Mouse (Mus musculus) lung, embryonic 16.5 days (tissue): Measurements from ENCODE around the gene Cd101. TPM values are rescaled to one million over a fixed set of nuclear protein-coding genes. Genes with fewer than 3 reads are reported as not detected.
A peak's percentile ranks its signal among the peaks of the same experiment; 100 is the strongest.

ENCODE experiments used
- ATAC-seq: fragments of 200-750 bp; cut with Nextera tagmentation; 2 replicates; pipeline ENCODE4 v1.8.0; 2017; ENCODE audit warnings: low read depth, mild to moderate bottlenecking, moderate library complexity
- H3K27ac ChIP-seq: fragments of 300-500 bp; sonication (generic); 2 replicates; pipeline ENCODE4 v1.5.1; 2014; ENCODE audit warnings: mild to moderate bottlenecking, control low read depth, low read length
- H3K27me3 ChIP-seq: fragments of 300-500 bp; sonication (generic); 2 replicates; pipeline ENCODE4 v1.6.1; 2014; ENCODE audit warnings: low read depth, low read length, mixed read lengths; ENCODE audit not compliant: control insufficient read depth, insufficient read depth
- H3K36me3 ChIP-seq: fragments of 300-500 bp; sonication (generic); 2 replicates; pipeline ENCODE4 v1.6.1; 2014; ENCODE audit warnings: low read length; ENCODE audit not compliant: control insufficient read depth, insufficient read depth
- H3K4me1 ChIP-seq: fragments of 300-500 bp; sonication (generic); replicated peaks from 2 replicates; pipeline ENCODE4 v1.6.1; 2014; ENCODE audit warnings: low read length, mixed read lengths; ENCODE audit not compliant: control insufficient read depth, insufficient read depth
- H3K4me2 ChIP-seq: fragments of 300-500 bp; sonication (generic); 2 replicates; pipeline ENCODE4 v1.6.1; 2014; ENCODE audit warnings: low read depth, low read length, control low read depth
- H3K4me3 ChIP-seq: fragments of 300-500 bp; sonication (generic); 2 replicates; pipeline ENCODE4 v1.5.1; 2014; ENCODE audit warnings: mild to moderate bottlenecking, low read length, control low read depth
- H3K9ac ChIP-seq: fragments of 300-500 bp; sonication (generic); 2 replicates; pipeline ENCODE4 v1.6.1; 2014; ENCODE audit warnings: low read length, control low read depth
- H3K9me3 ChIP-seq: fragments of 300-500 bp; sonication (generic); 2 replicates; pipeline ENCODE4 v1.6.1; 2016; ENCODE audit warnings: low read length; ENCODE audit not compliant: control insufficient read depth
- WGBS: fragments of 180-500 bp; shearing (Covaris S2); extraction: QIAGEN DNeasy Blood & Tissue Kit; methylation state at CpG from one replicate; pipeline ENCODE4 v1.1.7; 2014; 5-methylcytosine and 5-hydroxymethylcytosine counted together
- polyA plus RNA-seq: library from polyadenylated mRNA; unstranded; fragments of >200 nt; fragmentation: Nextera tagmentation; extraction: Ambion mirVana; gene quantifications from 2 replicates; pipeline ENCODE4 v1.2.1, GENCODE M21; 2015

Gene Cd101
- polyA plus RNA-seq, 1 experiment from 2014 or later, result 0.28 TPM

- H3K4me1 ChIP-seq, result peaks cover 12% of the 10 kb centered on the region
- no peak overlapping the region for H3K4me2 ChIP-seq
- no peak overlapping the region for H3K4me3 ChIP-seq
- no peaks in the 10 kb centered on the region for H3K36me3 ChIP-seq
- H3K27ac ChIP-seq, result no peak overlapping the region
- H3K9me3 ChIP-seq, result no peaks in the 10 kb centered on the region
- WGBS, result 80% methylated on average over 3 of the region's 3 CpGs
- ATAC-seq, result no peak
- no peak overlapping the region for H3K9ac ChIP-seq
- H3K27me3 ChIP-seq, result no peaks in the 10 kb centered on the region
These were observed 15.8 kb downstream of the Cd101 start for GRCm38 (mm10) chr3:101013536-101013935.

- no peak overlapping the region for H3K4me3 ChIP-seq
These were observed 16.4 kb downstream of the Cd101 start for GRCm38 (mm10) chr3:101013005-101013404.

GRCm38 (mm10) chr3:101012597-101012996 is 16.8 kb downstream of the Cd101 start:
- WGBS, result 78% methylated on average over 8 of the region's 8 CpGs
- H3K27ac ChIP-seq, result no peak overlapping the region
- ATAC-seq, result no peak

More at GRCm38 (mm10) chr3:101013005-101013404, 16.4 kb downstream of the Cd101 start:
- peaks cover 12% of the 10 kb centered on the region for H3K4me1 ChIP-seq
- H3K27ac ChIP-seq, result no peak overlapping the region
- H3K36me3 ChIP-seq, result no peaks in the 10 kb centered on the region
- no peak overlapping the region for H3K9ac ChIP-seq
- WGBS, result 89% methylated on average over 10 of the region's 10 CpGs
- no peaks in the 10 kb centered on the region for H3K9me3 ChIP-seq
- no peak for ATAC-seq
- H3K4me2 ChIP-seq, result no peak overlapping the region
- no peaks in the 10 kb centered on the region for H3K27me3 ChIP-seq

DNA sequence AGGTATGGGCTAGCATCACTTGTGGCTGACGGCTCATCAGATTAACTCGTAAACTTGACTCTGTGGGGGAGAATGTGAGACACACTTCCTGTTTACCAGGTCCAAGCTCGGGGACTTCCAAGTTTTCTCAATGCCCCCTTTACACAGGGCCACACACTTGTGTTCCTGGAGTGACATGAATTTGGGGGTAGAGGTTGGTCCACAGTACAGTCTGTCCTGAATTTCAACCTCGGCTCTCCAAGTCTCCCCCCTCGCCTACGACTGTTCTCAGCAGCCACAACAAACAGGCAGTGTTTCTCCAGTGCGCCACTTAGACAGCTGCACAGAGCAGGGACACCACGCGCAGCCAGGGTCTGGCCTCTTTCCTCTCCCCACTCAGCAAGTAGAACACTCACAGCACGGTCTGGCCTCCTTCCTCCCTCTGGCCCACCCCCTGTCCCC is 17.2 kb downstream of the Cd101 start:
- Histone ChIP-seq H3K27me3 (no peaks in the 10 kb centered on the region), H3K9me3 (no peaks in the 10 kb centered on the region), H3K4me3 (no peak overlapping the region), H3K9ac (no peak overlapping the region), H3K4me1 (peaks cover 12% of the 10 kb centered on the region), H3K36me3 (no peaks in the 10 kb centered on the region), H3K27ac (0 out of 2 replicates have a peak overlapping the region, but pooled peaks have one; percentile 8), H3K4me2 (no peak overlapping the region)
- 27% methylated on average over 10 of the region's 10 CpGs for WGBS
- peak; percentile 76 for ATAC-seq

More at GRCm38 (mm10) chr3:101012597-101012996, 16.8 kb downstream of the Cd101 start:
- H3K9ac ChIP-seq, result no peak overlapping the region
- H3K4me1 ChIP-seq, result peaks cover 12% of the 10 kb centered on the region
- H3K4me3 ChIP-seq, result no peak overlapping the region
- H3K9me3 ChIP-seq, result no peaks in the 10 kb centered on the region
- no peaks in the 10 kb centered on the region for H3K27me3 ChIP-seq
- H3K4me2 ChIP-seq, result no peak overlapping the region
- no peaks in the 10 kb centered on the region for H3K36me3 ChIP-seq

GRCm38 (mm10) chr3:101011203-101011600 is 18.2 kb downstream of the Cd101 start:
- H3K4me2 ChIP-seq, result no peak overlapping the region
- WGBS, result 52% methylated on average over 5 of the region's 5 CpGs
- no peaks in the 10 kb centered on the region for H3K9me3 ChIP-seq
- H3K27me3 ChIP-seq, result no peaks in the 10 kb centered on the region
- peaks cover 12% of the 10 kb centered on the region for H3K4me1 ChIP-seq
- H3K9ac ChIP-seq, result no peak overlapping the region
- H3K27ac ChIP-seq, result no peak overlapping the region
- H3K4me3 ChIP-seq, result no peak overlapping the region
- ATAC-seq, result no peak
- no peaks in the 10 kb centered on the region for H3K36me3 ChIP-seq

- Histone ChIP-seq H3K4me1 (peaks cover 12% of the 10 kb centered on the region), H3K9me3 (no peaks in the 10 kb centered on the region), H3K9ac (no peak overlapping the region), H3K4me2 (no peak overlapping the region), H3K36me3 (no peaks in the 10 kb centered on the region), H3K4me3 (no peak overlapping the region), H3K27me3 (no peaks in the 10 kb centered on the region), H3K27ac (no peak overlapping the region)
- ATAC-seq, result no peak
- 85% methylated on average over 4 of the region's 4 CpGs for WGBS
These were observed 18.7 kb downstream of the Cd101 start for GRCm38 (mm10) chr3:101010589-101011202.

DNA sequence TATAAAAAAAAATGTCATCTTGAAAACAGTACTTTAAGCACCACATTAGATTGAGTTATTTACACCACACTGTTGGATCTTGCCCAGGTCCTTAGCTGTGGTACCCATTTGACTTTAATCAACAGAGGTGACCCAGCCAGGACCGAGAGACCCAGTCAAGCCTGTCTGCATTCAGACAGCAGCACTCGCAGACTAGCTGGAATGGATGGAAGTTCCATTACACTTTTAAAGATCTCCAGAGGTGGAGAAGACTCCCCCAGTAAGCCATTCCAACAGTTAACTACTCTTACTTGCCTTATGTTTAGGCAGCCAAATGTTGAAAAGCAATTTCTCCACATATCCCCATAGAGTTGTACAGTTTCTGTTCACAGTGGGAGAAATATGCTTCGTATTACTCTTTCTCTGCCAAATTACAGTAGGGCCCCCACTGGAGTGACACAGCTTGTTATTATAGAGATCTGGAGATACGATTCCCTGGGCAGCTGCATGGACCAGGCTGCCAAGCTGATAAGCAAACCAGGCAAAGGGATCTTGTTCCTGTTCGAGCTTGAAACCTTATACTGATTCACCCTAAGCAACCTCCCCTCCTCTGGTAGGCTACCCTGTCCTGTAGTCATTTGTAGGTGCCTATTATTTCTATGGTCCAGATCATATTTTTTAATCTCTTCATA is 22.1 kb downstream of the Cd101 start:
- WGBS, result 58% methylated on average over 5 of the region's 5 CpGs
- H3K36me3 ChIP-seq, result no peaks in the 10 kb centered on the region
- no peak overlapping the region for H3K27ac ChIP-seq
- ATAC-seq, result no peak
- peaks cover 6% of the 10 kb centered on the region for H3K4me1 ChIP-seq
- no peaks in the 10 kb centered on the region for H3K27me3 ChIP-seq
- H3K9ac ChIP-seq, result no peak overlapping the region
- no peak overlapping the region for H3K4me3 ChIP-seq
- H3K9me3 ChIP-seq, result no peaks in the 10 kb centered on the region
- no peak overlapping the region for H3K4me2 ChIP-seq

- Histone ChIP-seq H3K27me3 (no peaks in the 10 kb centered on the region), H3K4me1 (no peaks in the 10 kb centered on the region), H3K27ac (no peak overlapping the region), H3K4me2 (no peak overlapping the region), H3K4me3 (no peak overlapping the region), H3K9ac (no peak overlapping the region), H3K9me3 (no peaks in the 10 kb centered on the region), H3K36me3 (no peaks in the 10 kb centered on the region)
- 43% methylated on average over 6 of the region's 6 CpGs for WGBS
- ATAC-seq, result peak; percentile 71
These were observed 24.0 kb downstream of the Cd101 start for GRCm38 (mm10) chr3:101005392-101005791.

GRCm38 (mm10) chr3:101003575-101004356 is 25.6 kb downstream of the Cd101 start:
- WGBS, result 77% methylated on average over 15 of the region's 15 CpGs

More at GRCm38 (mm10) chr3:101003575-101004356, 25.6 kb downstream of the Cd101 start:
- Histone ChIP-seq H3K27ac (no peak overlapping the region), H3K36me3 (no peaks in the 10 kb centered on the region), H3K4me2 (no peak overlapping the region), H3K27me3 (no peaks in the 10 kb centered on the region), H3K9me3 (no peaks in the 10 kb centered on the region), H3K4me1 (peaks cover 4% of the 10 kb centered on the region), H3K4me3 (no peak overlapping the region), H3K9ac (no peak overlapping the region)
- no peak for ATAC-seq
